Mouse (Mus musculus) kidney, adult 2 months (tissue): ENCODE measurements at regions not wholly inside any gene's neighbourhood (a gene's known extent, or its start where the extent isn't known, plus 50 kb on each side); places are given as distances from the start of the nearest gene placed in this dataset.

Source experiments
- CTCF ChIP-seq: fragments of 200-500 bp; conservative IDR thresholded peaks from 2 replicates; pipeline ENCODE4 v1.5.1; 2011; ENCODE audit warnings: low read depth, mild to moderate bottlenecking, control low read depth, low read length, moderate library complexity, mixed read lengths; ENCODE audit not compliant: insufficient read depth, insufficient read length
- POLR2A ChIP-seq: fragments of 200-500 bp; IDR thresholded peaks from one replicate; pipeline ENCODE4 v1.6.1; 2011; ENCODE audit warnings: low read depth, low read length, control low read depth

DNA sequence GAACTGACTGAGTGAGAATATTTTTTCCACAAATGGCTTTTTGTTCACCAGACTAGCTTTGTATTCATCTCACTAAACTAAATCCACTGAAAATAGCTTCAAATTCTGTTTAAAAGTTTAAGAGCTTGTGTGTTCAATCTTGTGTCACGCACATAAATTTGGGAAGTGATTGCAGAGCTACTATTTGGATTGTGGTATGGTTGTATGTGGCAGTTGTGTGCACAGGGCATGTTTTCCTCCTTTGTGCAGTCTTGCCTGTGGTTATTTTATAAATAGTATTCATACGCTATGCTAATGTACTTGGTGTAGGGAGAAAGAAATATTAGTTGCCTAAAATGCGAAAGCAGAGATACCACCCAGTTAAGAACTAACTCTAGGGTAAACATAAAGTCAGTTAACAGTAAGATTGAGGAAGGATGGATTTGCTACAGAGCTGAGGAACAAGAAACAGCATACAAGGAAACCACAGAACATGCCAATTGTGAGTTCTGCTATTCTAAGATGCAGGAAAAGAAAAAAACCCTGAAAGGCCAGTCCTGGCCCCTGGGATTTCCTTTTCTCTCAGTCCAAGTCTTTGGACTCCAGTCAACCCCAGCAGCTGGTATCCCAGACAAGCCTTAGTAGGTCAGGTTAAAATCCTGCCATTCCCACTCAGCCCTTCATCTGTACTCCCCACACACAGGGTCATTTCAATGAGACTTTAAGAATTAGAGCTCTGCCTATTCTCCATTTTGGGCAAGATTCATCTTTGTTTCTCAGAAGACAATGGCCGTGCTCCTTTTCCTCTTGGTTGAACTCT is 82.4 kb upstream of the Egfr start:
- TF ChIP-seq CTCF (no peak), POLR2A (no peak)
